Mouse (Mus musculus): ENCODE measurements around the gene Cct7.

GRCm38 (mm10) chr6:85402613-85403012, 48.7 kb upstream of the Cct7 start:
- TF ChIP-seq POLR2A (IDR thresholded peaks at IDR 0.05; ENCODE audit: borderline replicate concordance, insufficient read depth, low read length) (no peak), CTCF (IDR thresholded peaks at IDR 0.05; ENCODE audit: borderline replicate concordance, insufficient read depth, low read depth, low read length) (no peak)

Measured in cerebellum, adult 2 months (tissue).